Mouse (Mus musculus): ENCODE results near the gene Gja1. TPM values are rescaled to one million over a fixed set of nuclear protein-coding genes. Genes with fewer than 3 reads are reported as not detected.
"Not testable (repeated sequence)": the region's sequence is repeated elsewhere in the genome, so short reads cannot be mapped to it uniquely, and the experiment has no call there.

Gja1 gene
- total RNA-seq, 2 experiments from 2014 or later: 222 to 223 TPM

- DNase-seq (ENCODE audit: low spot score in 2 of 2); intact Hi-C loops (cut with DNase I): not testable (repeated sequence)
Measured at GRCm38 (mm10) chr10:56401396-56401795, 24.3 kb downstream of the Gja1 start.

GRCm38 (mm10) chr10:56405934-56406333 is 28.8 kb downstream of the Gja1 start:
- intact Hi-C loops (cut with DNase I): no loop called here

GRCm38 (mm10) chr10:56406386-56407130 is 29.4 kb downstream of the Gja1 start:
- intact Hi-C loops (cut with DNase I): no loop called here
- no peak for DNase-seq (ENCODE audit: low spot score in 2 of 2)

More at GRCm38 (mm10) chr10:56405934-56406333, 28.8 kb downstream of the Gja1 start:
- no peak for DNase-seq (ENCODE audit: low spot score in 2 of 2)

GRCm38 (mm10) chr10:56415894-56416570 is 38.9 kb downstream of the Gja1 start:
- intact Hi-C loops (cut with DNase I): no loop called here
- DNase-seq (ENCODE audit: low spot score in 2 of 2): no peak

GRCm38 (mm10) chr10:56422518-56422917 is 45.4 kb downstream of the Gja1 start:
- intact Hi-C loops (cut with DNase I): no loop called here
- no peak for DNase-seq (ENCODE audit: low spot score in 2 of 2)

GRCm38 (mm10) chr10:56425016-56425798 is 48.1 kb downstream of the Gja1 start:
- DNase-seq (ENCODE audit: low spot score in 2 of 2): no peak
- intact Hi-C loops (cut with DNase I): no loop called here

- no peak for DNase-seq (ENCODE audit: low spot score in 2 of 2)
- intact Hi-C loops (cut with DNase I): no loop called here
Measured at GRCm38 (mm10) chr10:56426369-56426768, 49.2 kb downstream of the Gja1 start.

GRCm38 (mm10) chr10:56427382-56427781 is 50.3 kb downstream of the Gja1 start:
- intact Hi-C loops (cut with DNase I): no loop called here
- DNase-seq (ENCODE audit: low spot score in 2 of 2): no peak

- intact Hi-C loops (cut with DNase I): no loop called here
- no peak for DNase-seq (ENCODE audit: low spot score in 2 of 2)
Measured at GRCm38 (mm10) chr10:56427827-56428226, 50.7 kb downstream of the Gja1 start.

- DNase-seq (ENCODE audit: low spot score in 2 of 2): no peak
- intact Hi-C loops (cut with DNase I): no loop called here
Measured at GRCm38 (mm10) chr10:56429011-56429410, 51.9 kb downstream of the Gja1 start.

GRCm38 (mm10) chr10:56431600-56432389 is 54.7 kb downstream of the Gja1 start:
- intact Hi-C loops (cut with DNase I): loop anchor here (2.0 kb wide), 1 partner anchor 63 kb away; no protein-coding TSS in a partner anchor
- DNase-seq (ENCODE audit: low spot score in 2 of 2): peak in 1 of 2 experiments; percentile 9

GRCm38 (mm10) chr10:56432390-56432709 is 55.2 kb downstream of the Gja1 start:
- DNase-seq (ENCODE audit: low spot score in 2 of 2): no peak
- intact Hi-C loops (cut with DNase I): no loop called here

- intact Hi-C loops (cut with DNase I): no loop called here
Measured at GRCm38 (mm10) chr10:56437290-56437689, 60.2 kb downstream of the Gja1 start.

GRCm38 (mm10) chr10:56439638-56440037 is 62.5 kb downstream of the Gja1 start:
- no peak for DNase-seq (ENCODE audit: low spot score in 2 of 2)
- intact Hi-C loops (cut with DNase I): no loop called here

More at GRCm38 (mm10) chr10:56437290-56437689, 60.2 kb downstream of the Gja1 start:
- no peak for DNase-seq (ENCODE audit: low spot score in 2 of 2)

- intact Hi-C loops (cut with DNase I): no loop called here
- DNase-seq (ENCODE audit: low spot score in 2 of 2): no peak
Measured at GRCm38 (mm10) chr10:56444457-56444856, 67.3 kb downstream of the Gja1 start.

GRCm38 (mm10) chr10:56449030-56449429 is 71.9 kb downstream of the Gja1 start:
- no peak for DNase-seq (ENCODE audit: low spot score in 2 of 2)
- intact Hi-C loops (cut with DNase I): no loop called here

All from left cerebral cortex, postnatal 14 days (tissue).